Mouse (Mus musculus): ENCODE results near the gene Erich4.
"Not testable (repeated sequence)": the region's sequence is repeated elsewhere in the genome, so short reads cannot be mapped to it uniquely, and the experiment has no call there.

Gene Erich4

DNA sequence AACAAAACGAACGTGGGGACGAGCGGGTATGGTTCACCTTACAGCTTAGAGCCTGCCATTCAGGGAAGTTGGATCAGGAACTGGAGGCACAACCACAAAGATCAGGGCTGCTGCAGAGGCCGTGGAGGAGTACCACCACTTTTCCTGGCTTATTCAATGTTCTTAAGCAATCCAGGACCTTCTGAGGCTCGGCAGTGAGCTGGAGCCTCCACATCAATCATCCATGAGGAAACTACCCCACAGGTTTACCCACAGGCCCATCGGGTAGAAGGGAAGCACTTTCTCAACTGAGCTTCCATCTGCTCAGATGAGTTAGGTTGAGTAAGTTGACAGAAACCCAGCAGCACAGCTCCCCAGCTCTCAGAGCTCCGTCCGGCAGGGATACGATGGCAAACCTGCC lies 36.3 kb downstream of the Erich4 start:
- DNase-seq (ENCODE audit: low spot score in 2 of 2) = no peak

DNA sequence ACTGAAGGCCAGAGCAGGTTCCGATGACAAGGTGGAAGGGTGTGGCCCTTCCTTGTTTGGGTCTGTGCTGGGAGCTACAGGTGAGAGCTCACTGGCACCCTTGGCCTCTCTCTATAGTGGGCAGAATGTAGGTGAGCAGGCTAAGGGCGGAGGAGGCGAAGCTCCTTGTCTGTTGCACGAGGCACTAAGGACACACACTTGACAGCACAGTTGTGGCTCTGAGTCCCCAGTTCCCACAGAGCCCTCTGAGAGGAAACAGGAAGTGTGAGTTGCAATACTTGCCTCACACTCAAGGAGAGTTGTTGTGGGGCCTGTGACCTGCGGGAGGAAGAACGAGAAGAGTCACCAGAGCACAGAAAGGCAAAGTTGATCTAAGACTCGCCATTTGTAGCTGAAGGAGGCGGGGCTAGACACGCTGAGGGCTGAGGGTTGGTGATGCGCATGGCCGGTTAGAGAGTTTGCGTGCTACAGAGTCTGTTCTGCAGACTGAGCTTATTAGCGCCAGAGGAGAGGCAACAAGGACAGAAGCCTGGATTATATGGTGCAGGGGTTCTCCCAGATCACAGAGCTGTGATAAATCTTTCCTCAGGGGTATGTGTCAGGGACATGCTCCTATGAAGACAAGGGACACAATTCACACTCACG lies 38.8 kb downstream of the Erich4 start:
- DNase-seq (ENCODE audit: low spot score in 2 of 2) = not testable (repeated sequence)

DNA sequence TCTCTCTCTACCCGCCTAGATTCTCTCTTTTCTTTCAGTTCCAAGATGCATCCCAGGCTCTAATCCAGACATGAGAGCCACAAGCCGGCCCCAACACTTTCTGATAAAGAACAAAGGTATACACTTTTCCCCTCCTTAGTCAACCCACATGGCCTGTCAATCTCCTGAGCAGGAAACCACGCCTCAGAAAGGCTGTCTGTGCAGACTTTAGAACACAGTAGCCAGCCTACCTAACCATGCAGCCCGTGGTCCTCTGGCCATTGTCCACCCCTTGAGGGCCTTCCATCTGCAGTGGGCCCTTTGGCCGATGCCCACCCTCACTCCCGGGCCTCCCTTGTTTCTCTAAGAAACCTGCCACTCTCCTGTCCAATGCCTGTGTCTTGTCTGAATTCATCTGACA lies 39.4 kb downstream of the Erich4 start:
- DNase-seq (ENCODE audit: low spot score in 2 of 2) = not testable (repeated sequence)

DNA sequence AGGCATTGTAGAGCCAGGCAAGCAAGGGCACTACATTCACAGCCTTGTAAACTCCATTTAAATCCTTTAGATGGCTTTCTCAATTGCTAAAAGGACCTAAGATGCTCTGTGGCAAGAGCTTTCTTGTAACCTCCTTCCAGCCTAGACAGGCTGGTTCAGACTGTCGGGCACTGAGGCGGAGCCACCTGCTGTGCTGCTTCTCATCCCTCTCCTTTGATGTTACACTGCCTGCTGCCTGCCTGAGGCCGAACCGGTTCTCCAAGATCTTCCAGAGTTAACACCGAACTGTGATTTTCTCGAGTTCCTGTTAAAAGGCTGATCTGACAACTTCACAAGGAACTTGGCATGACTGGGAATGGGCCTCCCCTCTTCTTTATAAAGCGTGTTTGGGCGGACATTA lies 39.8 kb downstream of the Erich4 start:
- DNase-seq (ENCODE audit: low spot score in 2 of 2) = no peak

DNA sequence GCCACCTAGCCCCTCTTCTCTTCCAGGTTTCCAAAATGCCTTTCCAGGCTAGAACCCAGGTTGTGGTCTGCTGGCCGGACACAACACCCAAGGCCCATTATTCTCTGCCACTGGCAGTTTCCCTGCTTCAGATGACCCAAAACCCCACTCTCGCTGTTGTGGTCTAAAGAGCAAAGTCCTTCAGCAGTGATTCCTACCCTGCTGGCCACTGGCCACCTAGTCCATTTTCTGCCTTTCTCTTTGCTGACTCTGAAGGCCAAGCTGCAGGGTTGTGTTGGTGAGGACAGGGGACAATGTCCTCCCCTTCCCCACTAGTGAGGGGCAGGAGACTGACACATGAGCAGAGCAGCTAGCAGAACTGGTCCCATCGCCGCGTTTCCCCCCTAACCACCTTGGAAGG lies 40.6 kb downstream of the Erich4 start:
- no peak for DNase-seq (ENCODE audit: low spot score in 2 of 2)

DNA sequence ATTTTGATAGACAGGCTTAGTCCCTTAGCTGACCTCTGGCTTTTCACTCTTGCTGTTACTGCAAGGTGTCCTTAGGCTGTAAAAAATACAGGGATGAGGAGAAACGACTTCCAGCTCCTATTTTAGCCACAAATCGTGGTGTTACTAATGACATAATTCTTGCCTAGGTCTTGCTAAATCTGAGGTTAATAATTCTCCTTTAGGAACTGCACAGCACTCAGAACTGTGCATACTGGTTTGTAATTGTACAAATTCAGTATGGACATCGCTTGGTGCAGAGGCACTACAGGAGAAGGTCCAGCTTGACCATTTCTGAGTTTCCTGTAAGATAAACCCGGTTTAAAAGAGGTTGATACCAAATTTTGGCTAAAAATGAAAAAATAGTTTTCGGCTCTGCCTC lies 41.9 kb downstream of the Erich4 start:
- not testable (repeated sequence) for DNase-seq (ENCODE audit: low spot score in 2 of 2)

DNA sequence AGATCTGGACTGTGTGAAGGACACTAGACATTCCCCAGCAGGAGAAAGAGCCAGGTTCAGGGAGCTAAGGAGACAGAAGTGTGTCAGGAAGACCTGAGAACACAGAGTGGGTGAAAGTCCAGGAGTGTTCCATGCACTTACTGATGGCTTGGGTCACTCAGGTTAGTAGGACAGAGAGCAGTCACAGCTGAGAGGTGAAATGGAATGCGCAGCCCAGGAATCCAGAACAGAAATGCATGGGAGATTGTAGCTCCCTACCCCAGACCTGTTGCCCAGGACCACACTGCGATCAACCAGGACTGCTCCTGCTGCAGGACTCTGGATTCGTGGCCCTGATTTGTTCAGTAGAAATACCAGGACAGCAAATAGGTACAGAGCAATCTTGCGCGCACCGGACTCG lies 47.0 kb downstream of the Erich4 start:
- DNase-seq (ENCODE audit: low spot score in 2 of 2) = no peak
